Mouse (Mus musculus) layer of hippocampus, postnatal 10 days (tissue): ENCODE data around the gene Il2ra. TPM values are rescaled to one million over a fixed set of nuclear protein-coding genes. Genes with fewer than 3 reads are reported as not detected.

ENCODE experiments used
- DNase-seq, 2 experiments: peaks; one replicate each; pipeline ENCODE4 v3.0.0; 2021; ENCODE audit warnings: low spot score in 2 of 2
- total RNA-seq, 2 experiments: library from RNA; stranded (reverse); gene quantifications; 2 replicates each; pipeline ENCODE4 v1.2.3; 2021

The Il2ra gene
- total RNA-seq, 2 experiments from 2014 or later: not detected

GRCm38 (mm10) chr2:11652780-11653179 lies 10.2 kb downstream of the Il2ra start:
- no peak for DNase-seq

GRCm38 (mm10) chr2:11653330-11653729 lies 10.7 kb downstream of the Il2ra start:
- DNase-seq: no peak

GRCm38 (mm10) chr2:11653780-11654179 lies 11.2 kb downstream of the Il2ra start:
- DNase-seq: no peak

- no peak for DNase-seq
Observed at GRCm38 (mm10) chr2:11654990-11655931, 12.7 kb downstream of the Il2ra start.

- DNase-seq: no peak
Observed at GRCm38 (mm10) chr2:11657581-11657980, 15.0 kb downstream of the Il2ra start.

GRCm38 (mm10) chr2:11659263-11659662 lies 16.7 kb downstream of the Il2ra start:
- DNase-seq: no peak

GRCm38 (mm10) chr2:11662143-11662906 lies 19.7 kb downstream of the Il2ra start:
- DNase-seq: no peak

- no peak for DNase-seq
Observed at GRCm38 (mm10) chr2:11662907-11663230, 20.3 kb downstream of the Il2ra start.

GRCm38 (mm10) chr2:11663961-11664360 lies 21.4 kb downstream of the Il2ra start:
- DNase-seq: peak; percentile 89 to 90

- peak; percentile 38 to 56 for DNase-seq
Observed at GRCm38 (mm10) chr2:11664367-11664766, 21.8 kb downstream of the Il2ra start.

GRCm38 (mm10) chr2:11664806-11665205 lies 22.2 kb downstream of the Il2ra start:
- no peak for DNase-seq

- DNase-seq: no peak
Observed at GRCm38 (mm10) chr2:11665326-11665725, 22.7 kb downstream of the Il2ra start.

- DNase-seq: no peak
Observed at GRCm38 (mm10) chr2:11672144-11672543, 29.5 kb downstream of the Il2ra start.

GRCm38 (mm10) chr2:11679626-11680025 lies 37.0 kb downstream of the Il2ra start:
- DNase-seq: no peak

- DNase-seq: no peak
Observed at GRCm38 (mm10) chr2:11682712-11683111, 40.1 kb downstream of the Il2ra start.

- no peak for DNase-seq
Observed at GRCm38 (mm10) chr2:11686512-11686911, 43.9 kb downstream of the Il2ra start.

GRCm38 (mm10) chr2:11687436-11687835 lies 44.8 kb downstream of the Il2ra start:
- DNase-seq: no peak

GRCm38 (mm10) chr2:11690201-11690890 lies 47.7 kb downstream of the Il2ra start:
- no peak for DNase-seq

GRCm38 (mm10) chr2:11693352-11693751 lies 50.7 kb downstream of the Il2ra start:
- no peak for DNase-seq

GRCm38 (mm10) chr2:11694104-11694503 lies 51.5 kb downstream of the Il2ra start:
- no peak for DNase-seq

GRCm38 (mm10) chr2:11695867-11696266 lies 53.3 kb downstream of the Il2ra start:
- no peak for DNase-seq

GRCm38 (mm10) chr2:11698994-11699393 lies 56.4 kb downstream of the Il2ra start:
- DNase-seq: no peak
